Comparison of ENCODE assay signal across 8 mouse cellular contexts in the genomic region with DNA sequence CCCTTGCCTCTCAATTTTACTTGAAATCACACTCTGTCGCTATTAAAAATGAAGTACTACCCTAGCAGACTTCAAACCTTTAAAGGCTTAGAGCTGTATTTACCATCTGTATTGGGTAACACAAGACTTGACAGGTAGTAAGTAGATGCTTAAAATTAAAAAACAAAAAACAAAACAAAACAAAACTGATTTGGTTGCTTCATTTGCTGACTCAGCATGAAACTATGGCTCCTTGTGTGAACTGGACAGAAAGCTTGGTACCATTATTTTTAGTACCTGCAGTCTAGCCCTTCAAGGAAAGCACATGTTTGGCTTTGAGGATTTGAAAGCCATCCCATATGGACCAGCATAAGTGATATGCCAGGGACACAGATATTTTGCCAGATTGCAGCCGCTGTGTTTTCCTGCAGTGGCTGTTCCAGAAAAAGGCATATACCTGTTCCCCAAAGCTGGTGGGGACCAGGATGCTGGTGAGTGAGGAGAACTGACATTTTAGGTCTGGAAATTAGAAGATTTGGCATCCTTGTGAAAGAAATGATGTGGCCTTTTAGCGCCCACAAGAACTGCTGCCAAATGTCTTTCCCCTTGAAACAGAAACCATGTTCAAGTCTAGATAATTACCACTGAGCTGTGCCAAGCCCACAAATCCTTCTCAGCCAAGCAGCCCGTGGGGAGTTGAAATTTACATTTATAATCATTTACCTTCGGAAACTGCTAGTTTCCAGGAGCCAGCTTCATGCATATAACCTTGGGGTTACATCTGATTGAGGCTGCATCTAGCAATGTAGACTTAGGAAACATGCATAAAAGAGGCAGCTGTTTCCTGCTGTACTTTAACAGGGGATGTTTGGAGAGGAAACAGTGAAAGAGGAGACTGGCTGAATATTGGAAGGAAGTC.
DNase-seq lines count a peak whose midpoint lies in the region; ATAC-seq lines count a peak whose summit lies in the region.

No protein-coding gene starts in this region.

- ATAC-seq in megakaryocyte-erythroid progenitor cell, adult 5-6 weeks (replicated peaks; ENCODE audit: low FRiP score, low TSS enrichment, poor library complexity, severe bottlenecking) = no peak

- peak; percentile 4 for DNase-seq in embryo, embryonic 11 days
- no peak for DNase-seq in embryo, embryonic 10.5 days (ENCODE audit: low spot score)
- peak; percentile 43 to 51 for DNase-seq in right cerebral cortex, postnatal 10 days (ENCODE audit: low spot score in 2 of 2)
- no peak for DNase-seq in right cerebral cortex, postnatal 14 days
- DNase-seq in layer of hippocampus, adult 8-10 months (ENCODE audit: low spot score in 2 of 2) = peak; percentile 28
- DNase-seq in urinary bladder, postnatal 25 days (ENCODE audit: low spot score) = no peak
- DNase-seq in spleen, adult 12 weeks (ENCODE audit: low spot score) = no peak

Comparison
In these comparisons a context has a peak if more than half of its experiments do, and no peak if none do; other contexts are left out.
1. DNase-seq: peak in embryo, embryonic 11 days (single experiment), right cerebral cortex, postnatal 10 days (2 of 2) and layer of hippocampus, adult 8-10 months (2 of 2); none in embryo, embryonic 10.5 days (single experiment), right cerebral cortex, postnatal 14 days (single experiment), urinary bladder, postnatal 25 days (single experiment) and spleen, adult 12 weeks (single experiment).